Mouse (Mus musculus) thymus, adult 2 months (tissue): ENCODE data around the gene Paics.

Source experiments
- CTCF ChIP-seq: fragments of 200-500 bp; IDR thresholded peaks from 2 replicates; pipeline ENCODE4 v1.5.1; 2012; ENCODE audit warnings: mild to moderate bottlenecking, control low read depth, low read length, moderate library complexity, borderline replicate concordance; ENCODE audit not compliant: control insufficient read depth, poor library complexity, insufficient read depth; ENCODE audit errors: extremely low read depth
- POLR2A ChIP-seq: fragments of 200-500 bp; IDR thresholded peaks from 2 replicates; pipeline ENCODE4 v1.6.1; 2012; ENCODE audit warnings: mild to moderate bottlenecking, low read length, control low read depth, moderate library complexity; ENCODE audit not compliant: control insufficient read depth, poor library complexity, insufficient read depth; ENCODE audit errors: extremely low read depth

DNA sequence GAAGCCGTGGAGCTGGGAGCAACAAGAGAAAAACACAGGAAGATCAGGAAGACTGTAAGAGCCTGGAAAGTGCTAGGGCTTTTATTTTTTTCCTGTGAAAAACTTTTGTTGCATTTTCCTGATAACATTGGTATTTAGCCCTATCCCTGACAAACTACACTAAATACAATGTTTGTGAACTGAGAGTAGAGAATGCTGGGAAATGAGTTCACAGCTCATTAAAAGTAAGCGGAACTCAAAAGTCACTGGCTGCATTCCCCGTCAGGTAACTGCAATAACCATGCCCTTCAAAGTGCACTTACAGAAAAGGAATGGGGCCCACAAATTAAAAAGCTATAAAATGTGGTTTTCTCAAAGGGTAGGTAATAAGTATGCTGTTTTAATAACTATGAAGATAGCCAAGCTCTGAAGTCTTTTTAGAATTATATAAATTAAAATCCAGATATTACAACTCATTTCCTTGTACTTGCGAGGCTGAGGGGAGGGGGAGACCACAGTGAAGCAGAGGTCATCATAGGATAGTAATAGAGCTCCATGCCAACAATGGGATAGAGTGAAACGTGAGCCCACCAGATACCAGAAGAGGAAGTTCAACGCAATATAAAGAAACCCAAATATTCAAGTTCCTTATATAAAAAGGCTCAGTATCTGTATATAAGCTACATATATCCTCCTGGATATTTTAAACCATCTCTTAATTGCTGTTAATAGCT, 6.0 kb upstream of the Paics start:
- TF ChIP-seq CTCF (no peak), POLR2A (no peak)
